Mouse (Mus musculus) subcutaneous adipose tissue, adult 2 months (tissue): ENCODE results near the gene Olfr1188. TPM values are rescaled to one million over a fixed set of nuclear protein-coding genes. Genes with fewer than 3 reads are reported as not detected.

Experiments
- polyA plus RNA-seq: library from polyadenylated mRNA; depleted of rRNA; stranded (reverse); fragments of >200 nt; gene quantifications from 2 replicates; pipeline ENCODE4 v1.2.3, GENCODE M21; 2012; ENCODE audit warnings: low replicate concordance; rRNA removed

Olfr1188 gene
- not detected in 2 replicates for polyA plus RNA-seq

DNA sequence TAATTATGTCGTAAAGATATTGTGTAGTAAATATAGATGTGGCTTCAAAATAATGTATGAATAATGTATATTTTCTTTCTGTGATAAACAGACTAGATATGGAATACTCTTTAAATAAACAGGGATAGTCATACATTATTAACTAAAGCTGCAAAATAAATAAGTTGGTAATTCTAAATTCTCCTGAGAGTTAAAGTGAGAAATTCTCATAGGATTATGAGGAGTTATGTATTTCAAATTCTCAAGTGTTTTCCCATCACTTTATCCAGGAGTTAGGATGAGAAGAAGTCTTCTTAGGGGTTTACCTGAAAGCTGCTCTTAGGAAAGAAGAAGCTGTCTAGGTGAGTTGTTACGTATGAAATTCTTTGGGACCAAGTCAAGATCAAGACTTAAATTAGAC is at the start of gene Olfr1188:
Gene Olfr1188, plus strand, starts transcription at position 301 of the 400 bp plus-strand sequence.

DNA sequence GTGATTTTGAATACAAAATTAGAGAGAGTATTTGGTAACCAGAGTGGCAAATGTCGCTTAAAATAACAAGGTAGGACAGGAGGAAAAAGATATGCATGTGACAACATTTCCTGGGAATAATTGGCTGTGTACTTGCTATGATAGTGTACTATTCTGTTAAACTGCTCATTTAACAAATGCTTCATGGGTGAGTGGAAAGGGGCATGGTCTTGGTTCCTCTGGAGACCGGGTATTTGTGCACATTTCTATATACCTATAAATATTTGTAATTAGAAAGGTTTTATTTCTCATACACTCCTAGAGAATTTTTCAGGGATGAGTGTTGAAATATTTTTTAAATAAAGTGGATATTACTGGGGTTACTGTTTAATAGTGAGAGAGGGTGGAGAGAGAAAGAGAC is 38.5 kb upstream of the Olfr1188 start, which contains the start of gene Olfr1186:
Gene Olfr1186, plus strand, starts transcription at position 301 of the 400 bp plus-strand sequence.

DNA sequence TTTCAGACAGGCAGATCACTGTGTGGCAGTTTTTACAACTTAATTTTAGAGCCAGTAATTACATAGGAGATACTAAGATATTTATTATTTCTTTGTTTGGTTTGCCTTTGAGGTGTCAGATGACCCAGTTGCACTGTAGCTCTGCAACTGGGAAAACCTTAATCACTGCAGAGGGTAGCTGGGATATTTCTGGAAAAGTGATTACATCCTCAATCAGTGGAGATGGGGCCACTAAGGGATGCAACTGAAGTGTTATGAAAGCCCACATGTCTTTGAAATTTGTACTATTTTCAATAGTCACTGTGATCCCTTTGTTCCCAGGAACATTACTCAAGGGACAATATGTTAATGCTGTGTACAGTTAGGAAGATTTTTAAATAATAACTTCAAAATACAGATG is 29.4 kb downstream of the Olfr1188 start, which contains the start of gene Olfr1189:
Gene Olfr1189, plus strand, starts transcription at position 301 of the 400 bp plus-strand sequence.

Other genes with a start within 250 kb of the Olfr1188 start
- gene Olfr1174-ps, start 241.8 kb upstream of the Olfr1188 start, polyA plus RNA-seq, result not detected in 2 replicates
- not detected in 2 replicates for gene Olfr1175-ps, start 229.7 kb upstream of the Olfr1188 start, polyA plus RNA-seq
- gene Olfr1176, start 220.2 kb upstream of the Olfr1188 start, polyA plus RNA-seq, result not detected in 2 replicates
- not detected in 2 replicates for gene Olfr1177-ps, start 210.4 kb upstream of the Olfr1188 start, polyA plus RNA-seq
- not detected in 2 replicates for gene Olfr1178, start 169.9 kb upstream of the Olfr1188 start, polyA plus RNA-seq
- not detected in 2 replicates for gene Olfr1179, start 150.5 kb upstream of the Olfr1188 start, polyA plus RNA-seq
- not detected in 2 replicates for gene Olfr1180, start 137.8 kb upstream of the Olfr1188 start, polyA plus RNA-seq
- gene Olfr1181, start 130.8 kb upstream of the Olfr1188 start, polyA plus RNA-seq, result not detected in 2 replicates
- not detected in 2 replicates for gene Gm13757, start 107.8 kb upstream of the Olfr1188 start, polyA plus RNA-seq
- gene Olfr1183, start 102.1 kb upstream of the Olfr1188 start, polyA plus RNA-seq, result not detected in 2 replicates
- not detected in 2 replicates for gene Olfr1184, start 73.3 kb upstream of the Olfr1188 start, polyA plus RNA-seq
- gene Olfr1185-ps1, start 63.6 kb upstream of the Olfr1188 start, polyA plus RNA-seq, result not detected in 2 replicates
- gene Olfr1186, start 38.4 kb upstream of the Olfr1188 start, polyA plus RNA-seq, result not detected in 2 replicates
- not detected in 2 replicates for gene Olfr1189, start 29.5 kb downstream of the Olfr1188 start, polyA plus RNA-seq
- not detected in 2 replicates for gene Olfr1191-ps1, start 83.6 kb downstream of the Olfr1188 start, polyA plus RNA-seq
- gene Olfr1192-ps1, start 91.6 kb downstream of the Olfr1188 start, polyA plus RNA-seq, result not detected in 2 replicates
- not detected in 2 replicates for gene Olfr1193, start 118.7 kb downstream of the Olfr1188 start, polyA plus RNA-seq
- not detected in 2 replicates for gene Olfr1195, start 132.3 kb downstream of the Olfr1188 start, polyA plus RNA-seq
- not detected in 2 replicates for gene Olfr1196, start 147.7 kb downstream of the Olfr1188 start, polyA plus RNA-seq
- gene Olfr1197, start 175.4 kb downstream of the Olfr1188 start, polyA plus RNA-seq, result not detected in 2 replicates
- gene Olfr1198, start 194.4 kb downstream of the Olfr1188 start, polyA plus RNA-seq, result not detected in 2 replicates
- not detected in 2 replicates for gene Olfr1199, start 203.5 kb downstream of the Olfr1188 start, polyA plus RNA-seq
- not detected in 2 replicates for gene Olfr1200, start 213.6 kb downstream of the Olfr1188 start, polyA plus RNA-seq
- not detected in 2 replicates for gene Olfr1201, start 236.1 kb downstream of the Olfr1188 start, polyA plus RNA-seq